Mouse (Mus musculus): ENCODE data around the gene Gm21293.
"Not testable (repeated sequence)": the region's sequence is repeated elsewhere in the genome, so short reads cannot be mapped to it uniquely, and the experiment has no call there.

Gm21293 gene

DNA sequence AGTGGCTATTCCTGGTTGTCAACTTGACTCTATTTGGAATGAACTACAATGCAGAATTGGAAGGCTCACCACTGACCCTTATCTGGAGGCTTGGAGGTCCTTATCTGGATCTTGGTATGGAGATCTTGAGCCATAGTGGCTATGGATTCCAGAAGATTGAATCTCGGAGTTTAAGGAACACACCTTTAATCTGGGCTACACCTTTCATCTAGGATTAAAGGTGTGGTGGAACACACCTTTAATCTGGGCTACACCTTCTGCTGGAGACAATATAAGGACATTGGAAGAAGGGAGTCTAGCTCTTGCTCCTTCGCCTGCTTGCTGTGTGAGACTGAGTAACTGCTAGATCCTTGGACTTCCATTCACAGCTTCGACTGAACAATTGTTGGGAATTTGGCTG, at the start of gene Gm21293:
Gene Gm21293, plus strand, starts transcription at position 301 of the 400 bp plus-strand sequence.
- not testable (repeated sequence) for DNase-seq (ENCODE audit: low read depth in 1 of 2, low spot score in 2 of 2)

DNA sequence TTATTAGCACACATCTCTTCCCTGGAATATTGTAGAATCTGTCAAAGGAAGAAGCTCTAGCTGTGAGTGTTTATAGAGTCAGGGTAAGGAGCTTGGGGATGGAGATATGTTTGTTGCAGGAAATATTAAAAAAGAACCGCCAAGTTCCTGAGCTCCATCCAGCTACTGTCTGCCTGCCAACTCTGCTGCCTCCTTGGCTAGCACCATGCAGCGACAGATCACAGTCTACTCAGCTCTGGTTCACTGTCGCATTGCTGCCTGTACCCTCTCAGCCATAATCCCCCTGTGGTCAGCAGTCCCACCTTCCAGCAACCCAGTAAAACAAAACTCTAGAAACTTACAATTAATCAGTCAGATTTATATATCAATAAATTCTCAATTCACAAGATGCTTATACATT, 32.7 kb upstream of the Gm21293 start:
- no peak for DNase-seq (ENCODE audit: low read depth in 1 of 2, low spot score in 2 of 2)

DNA sequence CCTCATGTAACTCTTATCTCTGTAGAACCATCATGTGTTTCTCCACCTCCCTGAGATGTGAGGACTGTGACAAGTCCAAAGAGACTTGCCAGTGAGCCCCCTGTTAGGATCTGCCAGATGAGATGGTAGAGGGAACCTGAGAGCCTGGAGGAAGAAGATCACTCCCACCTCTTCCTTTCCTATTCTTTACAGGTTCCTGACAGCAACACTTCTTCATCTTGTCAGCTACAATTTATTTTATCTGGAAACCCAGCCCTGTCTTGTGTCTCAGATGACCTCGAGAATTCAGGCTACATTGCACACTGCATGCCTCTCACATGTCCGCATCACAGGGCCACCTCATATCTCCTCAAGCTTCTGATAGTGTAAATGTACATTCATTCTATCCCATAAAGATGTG, 24.5 kb upstream of the Gm21293 start:
- no peak for DNase-seq (ENCODE audit: low read depth in 1 of 2, low spot score in 2 of 2)

DNA sequence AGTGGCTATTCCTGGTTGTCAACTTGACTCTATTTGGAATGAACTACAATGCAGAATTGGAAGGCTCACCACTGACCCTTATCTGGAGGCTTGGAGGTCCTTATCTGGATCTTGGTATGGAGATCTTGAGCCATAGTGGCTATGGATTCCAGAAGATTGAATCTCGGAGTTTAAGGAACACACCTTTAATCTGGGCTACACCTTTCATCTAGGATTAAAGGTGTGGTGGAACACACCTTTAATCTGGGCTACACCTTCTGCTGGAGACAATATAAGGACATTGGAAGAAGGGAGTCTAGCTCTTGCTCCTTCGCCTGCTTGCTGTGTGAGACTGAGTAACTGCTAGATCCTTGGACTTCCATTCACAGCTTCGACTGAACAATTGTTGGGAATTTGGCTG, 8.4 kb downstream of the Gm21293 start, which contains the start of gene Gm6763:
Gene Gm6763, plus strand, starts transcription at position 301 of the 400 bp plus-strand sequence.
- not testable (repeated sequence) for DNase-seq (ENCODE audit: low read depth in 1 of 2, low spot score in 2 of 2)

DNA sequence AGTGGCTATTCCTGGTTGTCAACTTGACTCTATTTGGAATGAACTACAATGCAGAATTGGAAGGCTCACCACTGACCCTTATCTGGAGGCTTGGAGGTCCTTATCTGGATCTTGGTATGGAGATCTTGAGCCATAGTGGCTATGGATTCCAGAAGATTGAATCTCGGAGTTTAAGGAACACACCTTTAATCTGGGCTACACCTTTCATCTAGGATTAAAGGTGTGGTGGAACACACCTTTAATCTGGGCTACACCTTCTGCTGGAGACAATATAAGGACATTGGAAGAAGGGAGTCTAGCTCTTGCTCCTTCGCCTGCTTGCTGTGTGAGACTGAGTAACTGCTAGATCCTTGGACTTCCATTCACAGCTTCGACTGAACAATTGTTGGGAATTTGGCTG, 16.9 kb downstream of the Gm21293 start, which contains the start of gene Gm8764:
Gene Gm8764, plus strand, starts transcription at position 301 of the 400 bp plus-strand sequence.
- DNase-seq (ENCODE audit: low read depth in 1 of 2, low spot score in 2 of 2), result not testable (repeated sequence)

DNA sequence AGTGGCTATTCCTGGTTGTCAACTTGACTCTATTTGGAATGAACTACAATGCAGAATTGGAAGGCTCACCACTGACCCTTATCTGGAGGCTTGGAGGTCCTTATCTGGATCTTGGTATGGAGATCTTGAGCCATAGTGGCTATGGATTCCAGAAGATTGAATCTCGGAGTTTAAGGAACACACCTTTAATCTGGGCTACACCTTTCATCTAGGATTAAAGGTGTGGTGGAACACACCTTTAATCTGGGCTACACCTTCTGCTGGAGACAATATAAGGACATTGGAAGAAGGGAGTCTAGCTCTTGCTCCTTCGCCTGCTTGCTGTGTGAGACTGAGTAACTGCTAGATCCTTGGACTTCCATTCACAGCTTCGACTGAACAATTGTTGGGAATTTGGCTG, 25.4 kb downstream of the Gm21293 start, which contains the start of gene Gm21304:
Gene Gm21304, plus strand, starts transcription at position 301 of the 400 bp plus-strand sequence.
- not testable (repeated sequence) for DNase-seq (ENCODE audit: low read depth in 1 of 2, low spot score in 2 of 2)

DNA sequence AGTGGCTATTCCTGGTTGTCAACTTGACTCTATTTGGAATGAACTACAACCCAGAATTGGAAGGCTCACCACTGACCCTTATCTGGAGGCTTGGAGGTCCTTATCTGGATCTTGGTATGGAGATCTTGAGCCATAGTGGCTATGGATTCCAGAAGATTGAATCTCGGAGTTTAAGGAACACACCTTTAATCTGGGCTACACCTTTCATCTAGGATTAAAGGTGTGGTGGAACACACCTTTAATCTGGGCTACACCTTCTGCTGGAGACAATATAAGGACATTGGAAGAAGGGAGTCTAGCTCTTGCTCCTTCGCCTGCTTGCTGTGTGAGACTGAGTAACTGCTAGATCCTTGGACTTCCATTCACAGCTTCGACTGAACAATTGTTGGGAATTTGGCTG, 33.9 kb downstream of the Gm21293 start, which contains the start of gene Gm21312:
Gene Gm21312, plus strand, starts transcription at position 301 of the 400 bp plus-strand sequence.
- not testable (repeated sequence) for DNase-seq (ENCODE audit: low read depth in 1 of 2, low spot score in 2 of 2)

DNA sequence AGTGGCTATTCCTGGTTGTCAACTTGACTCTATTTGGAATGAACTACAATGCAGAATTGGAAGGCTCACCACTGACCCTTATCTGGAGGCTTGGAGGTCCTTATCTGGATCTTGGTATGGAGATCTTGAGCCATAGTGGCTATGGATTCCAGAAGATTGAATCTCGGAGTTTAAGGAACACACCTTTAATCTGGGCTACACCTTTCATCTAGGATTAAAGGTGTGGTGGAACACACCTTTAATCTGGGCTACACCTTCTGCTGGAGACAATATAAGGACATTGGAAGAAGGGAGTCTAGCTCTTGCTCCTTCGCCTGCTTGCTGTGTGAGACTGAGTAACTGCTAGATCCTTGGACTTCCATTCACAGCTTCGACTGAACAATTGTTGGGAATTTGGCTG, 42.4 kb downstream of the Gm21293 start, which contains the start of gene Gm20765:
Gene Gm20765, plus strand, starts transcription at position 301 of the 400 bp plus-strand sequence.
- not testable (repeated sequence) for DNase-seq (ENCODE audit: low read depth in 1 of 2, low spot score in 2 of 2)

DNA sequence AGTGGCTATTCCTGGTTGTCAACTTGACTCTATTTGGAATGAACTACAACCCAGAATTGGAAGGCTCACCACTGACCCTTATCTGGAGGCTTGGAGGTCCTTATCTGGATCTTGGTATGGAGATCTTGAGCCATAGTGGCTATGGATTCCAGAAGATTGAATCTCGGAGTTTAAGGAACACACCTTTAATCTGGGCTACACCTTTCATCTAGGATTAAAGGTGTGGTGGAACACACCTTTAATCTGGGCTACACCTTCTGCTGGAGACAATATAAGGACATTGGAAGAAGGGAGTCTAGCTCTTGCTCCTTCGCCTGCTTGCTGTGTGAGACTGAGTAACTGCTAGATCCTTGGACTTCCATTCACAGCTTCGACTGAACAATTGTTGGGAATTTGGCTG, 51.0 kb downstream of the Gm21293 start, which contains the start of gene Gm4340:
Gene Gm4340, plus strand, starts transcription at position 301 of the 400 bp plus-strand sequence.
- DNase-seq (ENCODE audit: low read depth in 1 of 2, low spot score in 2 of 2), result not testable (repeated sequence)

All from monocyte, adult 2 months (primary cell).